Comparison of ENCODE assay signal across 9 mouse cellular contexts in genomic region chr10:120064424-120064823, GRCm38 (mm10). TPM values are rescaled to one million over a fixed set of nuclear protein-coding genes. Genes with fewer than 3 reads are reported as not detected.
A peak's percentile ranks its signal among the peaks of the same experiment; 100 is the strongest.
DNase-seq lines count a peak whose midpoint lies in the region; ATAC-seq and TF ChIP-seq lines count a peak whose summit lies in the region.
"Had no signal": no experiment of that assay in that cellular context is flagged by ENCODE, and none has a peak within 500 bp of the region (broad histone marks: within the 10 kb centered on the region; RNA-seq: fewer than 3 reads in every experiment).

No protein-coding gene starts in this region.

- TF ChIP-seq CTCF in cortical plate, adult 2 months (IDR thresholded peaks at IDR 0.05; ENCODE audit: extremely low read depth, insufficient read depth, low read length), result peak; percentile 82
- TF ChIP-seq CTCF in liver, postnatal 0 days (IDR thresholded peaks at IDR 0.05; ENCODE audit: low read depth), result peak; percentile 92

- H3K27me3 ChIP-seq in liver, postnatal 0 days (ENCODE audit: insufficient read depth, low read length), result no peaks in the 10 kb centered on the region
- H3K27me3 ChIP-seq: limb, embryonic 13.5 days had no signal

- no peak overlapping the region for H3K27ac ChIP-seq in cortical plate, adult 2 months (ENCODE audit: insufficient read depth, low read length)
- no peak overlapping the region for H3K27ac ChIP-seq in liver, postnatal 0 days (ENCODE audit: low read depth)
- H3K27ac ChIP-seq: limb, embryonic 13.5 days had no signal

- no peak for TF ChIP-seq POLR2A in cortical plate, adult 2 months (IDR thresholded peaks at IDR 0.05; ENCODE audit: extremely low read depth, insufficient read depth, low read length)

- peak; percentile 10 for DNase-seq in cerebellum, adult 11 months
- no peak for DNase-seq in cerebellum, adult 11-12 months
- peak; percentile 8 to 28 for DNase-seq in urinary bladder, adult 18-20 months (ENCODE audit: low spot score in 2 of 2)
- no peak for DNase-seq in urinary bladder, postnatal 4 days (ENCODE audit: low spot score in 2 of 2)
- peak; percentile 69 for DNase-seq in liver, postnatal 0 days
- peak; percentile 37 to 59 for DNase-seq in right cerebral cortex, postnatal 10 days (ENCODE audit: low spot score in 2 of 2)

- no peak overlapping the region for H3K4me3 ChIP-seq in cortical plate, adult 2 months (ENCODE audit: insufficient read depth, low read length)
- no peak overlapping the region for H3K4me3 ChIP-seq in liver, postnatal 0 days (ENCODE audit: low read depth, low read length)
- H3K4me3 ChIP-seq: limb, embryonic 13.5 days had no signal

- H3K9ac ChIP-seq in liver, postnatal 0 days (replicated peaks), result no peak overlapping the region
- H3K9ac ChIP-seq: limb, embryonic 13.5 days had no signal

- H3K4me1 ChIP-seq in cortical plate, adult 2 months (ENCODE audit: control insufficient read depth, insufficient read depth, low read length), result no peaks in the 10 kb centered on the region
- H3K4me1 ChIP-seq in liver, postnatal 0 days (ENCODE audit: insufficient read depth), result no peaks in the 10 kb centered on the region
- H3K4me1 ChIP-seq: limb, embryonic 13.5 days had no signal

- peak; percentile 57 for ATAC-seq in inflammation-experienced regulatory T-cells, adult 6 months
- ATAC-seq in liver, postnatal 0 days, result no peak

- no peak for TF ChIP-seq EP300 in liver, postnatal 0 days (IDR thresholded peaks at IDR 0.05; ENCODE audit: low read depth)

- H3K4me2 ChIP-seq in liver, postnatal 0 days (ENCODE audit: low read depth, low read length), result no peak overlapping the region
- H3K4me2 ChIP-seq: limb, embryonic 13.5 days had no signal

- no peaks in the 10 kb centered on the region for H3K9me3 ChIP-seq in liver, postnatal 0 days (ENCODE audit: low read length)
- H3K9me3 ChIP-seq: limb, embryonic 13.5 days had no signal

- 16% methylated on average over 5 of the region's 5 CpGs for WGBS in liver, postnatal 0 days (ENCODE audit: insufficient replicate concordance)

- H3K36me3 ChIP-seq in liver, postnatal 0 days (replicated peaks; ENCODE audit: insufficient read depth, low read length), result no peaks in the 10 kb centered on the region
- H3K36me3 ChIP-seq: limb, embryonic 13.5 days had no signal

RNA-seq across cellular contexts. Expression of gene Helb, which starts 48.4 kb away (rescaled TPM):
- 3.9 and 6.2 TPM in 2 replicates for polyA plus RNA-seq in cortical plate, adult 2 months (2012; rRNA removed)
- 10 to 100 TPM in 2 of 3 experiments, 1 to 10 TPM in 1; 8.9 to 11.3 (median 10.3) TPM for polyA plus RNA-seq in inflammation-experienced regulatory T-cells, adult 6 months (2017; shearing (Covaris generic))
- polyA plus RNA-seq in liver, postnatal 0 days (2015; fragmentation: Nextera tagmentation; extraction: Ambion mirVana), result 3.6 and 5.0 TPM in 2 replicates

Comparison
In these comparisons a context has a peak if more than half of its experiments do, and no peak if none do; other contexts are left out.
1. DNase-seq: peak in cerebellum, adult 11 months (single experiment), urinary bladder, adult 18-20 months (2 of 2), liver, postnatal 0 days (single experiment) and right cerebral cortex, postnatal 10 days (2 of 2); none in cerebellum, adult 11-12 months (single experiment) and urinary bladder, postnatal 4 days (0 of 2).